Mouse (Mus musculus) ovary, postnatal 14 days (tissue): ENCODE data around the gene Fn1.

Experiments used
- DNase-seq: peaks from one replicate; pipeline ENCODE4 v3.0.0; 2022; ENCODE audit warnings: low spot score

Gene Fn1

DNA sequence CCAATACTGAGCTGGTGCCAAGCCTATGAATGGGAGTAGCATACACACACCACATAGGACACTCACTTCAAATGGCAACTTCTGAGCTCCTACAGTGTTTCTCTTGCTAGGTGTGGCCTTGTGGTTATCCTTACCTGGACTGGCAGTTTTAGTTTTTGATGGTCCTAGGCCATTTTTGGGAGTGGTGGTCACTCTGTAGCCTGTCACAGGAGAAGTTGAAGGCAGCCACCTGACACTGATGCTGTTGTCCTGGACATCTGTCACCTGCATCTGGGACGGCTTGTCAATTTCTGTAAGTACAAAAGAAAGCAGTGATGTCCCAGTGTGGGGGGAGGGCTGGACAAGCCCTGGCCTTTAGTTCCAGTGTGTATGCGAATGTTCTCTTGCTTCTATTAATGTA, 47.2 kb downstream of the Fn1 start:
- DNase-seq, result no peak

DNA sequence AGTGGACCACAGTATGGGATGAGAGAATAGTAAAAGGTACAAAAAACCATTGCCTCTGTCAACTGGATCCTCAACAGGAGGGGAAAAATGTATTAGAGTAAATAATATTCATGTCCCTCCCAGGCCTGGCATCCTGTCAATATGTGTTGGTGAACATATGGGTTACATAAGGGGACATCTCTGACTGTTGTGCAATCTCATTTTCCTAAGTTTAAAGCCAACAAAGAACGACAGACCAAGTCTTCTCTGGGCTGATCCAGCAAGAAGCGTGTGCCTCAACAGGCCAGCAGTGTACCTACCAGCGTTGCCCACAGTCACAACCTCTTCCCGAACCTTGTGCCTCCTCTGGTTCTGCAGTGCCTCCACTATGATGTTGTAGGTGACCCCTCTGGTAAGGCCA, 57.6 kb downstream of the Fn1 start:
- DNase-seq, result no peak

DNA sequence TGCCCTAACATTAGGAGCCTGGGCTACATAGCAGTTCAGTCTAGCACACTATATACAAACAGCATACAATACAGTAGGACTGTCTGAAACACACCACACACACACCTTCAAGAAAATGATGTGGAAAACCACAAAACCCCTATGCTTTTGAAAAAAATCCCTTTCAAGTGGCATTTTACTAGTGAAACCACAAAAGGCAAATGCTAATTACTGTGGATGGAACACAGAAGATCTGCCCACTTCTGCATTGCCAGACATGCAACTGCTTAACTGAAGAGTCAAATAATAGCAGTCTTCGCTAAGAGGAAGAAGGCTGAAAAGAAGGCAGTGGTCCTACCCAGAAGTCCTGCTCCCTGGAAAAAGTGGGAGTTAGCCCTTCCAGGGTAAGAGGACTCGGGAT, 58.7 kb downstream of the Fn1 start:
- DNase-seq, result no peak

- no peak for DNase-seq
Observed at GRCm38 (mm10) chr1:71593184-71593583, 59.8 kb downstream of the Fn1 start.

GRCm38 (mm10) chr1:71590038-71590437, 63.0 kb downstream of the Fn1 start:
- no peak for DNase-seq

DNA sequence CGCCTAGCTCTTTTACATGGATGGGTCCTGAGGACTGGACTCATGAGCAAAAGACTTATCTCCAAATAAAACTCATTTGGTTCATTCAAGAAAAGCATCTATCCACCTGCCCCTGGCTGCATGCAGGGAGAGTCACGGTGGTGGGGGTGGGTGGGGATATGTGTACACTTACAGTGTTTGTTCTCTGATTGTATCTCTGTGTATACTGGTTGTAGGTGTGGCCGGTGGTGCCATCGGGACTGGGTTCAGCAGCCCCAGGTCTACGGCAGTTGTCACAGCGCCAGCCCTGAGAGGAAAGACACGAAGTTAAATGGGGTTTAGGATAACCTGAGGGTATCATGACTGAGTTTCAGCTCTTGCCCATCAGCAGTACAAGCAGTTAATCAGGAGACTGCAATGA, 66.3 kb downstream of the Fn1 start:
- no peak for DNase-seq

GRCm38 (mm10) chr1:71583900-71584299, 69.1 kb downstream of the Fn1 start:
- no peak for DNase-seq

- DNase-seq, result no peak
Observed at GRCm38 (mm10) chr1:71583302-71583701, 69.7 kb downstream of the Fn1 start.

GRCm38 (mm10) chr1:71580408-71580807, 72.6 kb downstream of the Fn1 start:
- DNase-seq, result no peak

GRCm38 (mm10) chr1:71579526-71579925, 73.5 kb downstream of the Fn1 start:
- DNase-seq, result peak; percentile 1

GRCm38 (mm10) chr1:71576837-71577236, 76.2 kb downstream of the Fn1 start:
- no peak for DNase-seq

- DNase-seq, result no peak
Observed at GRCm38 (mm10) chr1:71575987-71576386, 77.0 kb downstream of the Fn1 start.

DNA sequence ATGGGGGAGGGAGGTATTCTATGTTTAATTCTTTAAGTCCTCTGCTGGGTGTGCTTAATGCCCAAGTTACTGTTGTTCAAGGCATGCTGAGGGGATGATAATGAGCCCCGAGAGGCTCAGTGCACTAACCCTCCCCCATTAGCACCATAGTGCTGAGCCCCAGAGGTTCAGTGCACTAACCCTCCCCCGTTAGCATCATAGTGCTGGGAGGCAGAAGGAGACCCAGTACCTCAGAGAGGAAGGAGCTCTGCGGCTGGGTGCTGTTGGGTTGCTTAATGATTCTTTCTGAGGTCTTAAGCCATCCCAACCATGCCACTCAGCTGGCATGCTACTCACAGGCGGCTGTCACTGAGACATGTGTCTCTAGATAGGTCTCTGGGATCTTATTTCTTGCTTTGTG, 82.9 kb downstream of the Fn1 start:
- no peak for DNase-seq

DNA sequence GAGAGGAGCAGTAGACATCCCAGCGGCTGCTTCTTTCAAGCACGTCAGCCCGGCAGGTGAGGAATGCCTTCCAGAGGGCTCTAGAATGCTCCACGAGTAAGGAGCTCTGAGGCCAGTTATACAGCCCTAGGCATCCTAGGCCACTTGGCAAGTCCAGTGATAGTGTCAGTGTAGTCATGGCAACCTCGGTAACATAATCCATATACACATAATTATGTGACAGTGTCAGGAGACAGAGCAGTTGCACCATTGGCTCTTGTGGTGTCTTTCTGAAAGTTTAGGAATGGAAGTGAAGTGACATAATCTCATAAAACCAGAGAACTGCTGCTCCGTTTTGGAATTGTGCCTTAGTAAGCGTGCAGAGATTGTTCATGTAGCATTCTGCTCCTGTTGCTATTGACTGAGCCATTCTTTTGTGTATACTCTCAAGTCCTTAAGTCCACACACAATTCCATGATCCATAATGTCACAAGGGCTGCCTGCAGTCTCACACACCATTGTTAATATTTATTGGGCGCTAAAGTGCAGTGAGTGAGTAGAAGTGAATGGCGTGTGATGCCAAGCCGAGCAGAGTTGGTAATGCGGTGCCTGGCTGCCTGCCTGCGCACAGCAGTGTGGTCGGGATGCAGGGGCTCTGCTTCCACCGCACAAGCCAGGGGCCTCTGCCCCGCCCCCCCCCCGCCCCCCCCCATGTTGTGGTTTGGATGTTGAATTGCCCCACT, 85.0 kb downstream of the Fn1 start:
- DNase-seq, result no peak

- no peak for DNase-seq
Observed at GRCm38 (mm10) chr1:71564291-71564690, 88.7 kb downstream of the Fn1 start.

GRCm38 (mm10) chr1:71560626-71561025, 92.4 kb downstream of the Fn1 start:
- DNase-seq, result no peak

- peak; percentile 79 for DNase-seq
Observed at GRCm38 (mm10) chr1:71556688-71557612, 96.0 kb downstream of the Fn1 start, which contains the start of gene Atic. TSS of gene Atic (plus strand) at chr1:71557150.

- DNase-seq, result no peak
Observed at GRCm38 (mm10) chr1:71550626-71551195, 102.3 kb downstream of the Fn1 start.

GRCm38 (mm10) chr1:71540437-71540836, 112.6 kb downstream of the Fn1 start:
- DNase-seq, result no peak

DNA sequence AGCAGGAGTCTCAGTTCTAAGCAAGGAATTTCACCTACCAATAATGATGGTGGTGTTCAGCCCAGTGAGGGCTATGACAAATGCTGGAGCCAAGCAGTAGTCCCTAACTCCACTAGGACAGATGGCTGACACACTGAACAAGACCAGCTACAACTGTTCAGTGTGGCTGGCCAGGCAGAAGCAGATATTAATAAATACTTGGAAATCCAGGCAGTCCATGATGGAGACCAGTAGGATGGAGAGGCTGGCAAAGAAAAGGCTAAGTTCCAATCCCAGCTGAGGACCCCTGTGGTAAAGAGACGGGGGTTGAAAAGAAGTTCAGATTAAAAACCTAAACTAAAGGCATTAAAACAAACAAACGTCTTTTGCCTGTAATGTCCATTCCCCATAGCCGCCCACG, 113.4 kb downstream of the Fn1 start:
- DNase-seq, result no peak
